8 mouse cellular contexts compared by ENCODE assay signal in the genomic region with DNA sequence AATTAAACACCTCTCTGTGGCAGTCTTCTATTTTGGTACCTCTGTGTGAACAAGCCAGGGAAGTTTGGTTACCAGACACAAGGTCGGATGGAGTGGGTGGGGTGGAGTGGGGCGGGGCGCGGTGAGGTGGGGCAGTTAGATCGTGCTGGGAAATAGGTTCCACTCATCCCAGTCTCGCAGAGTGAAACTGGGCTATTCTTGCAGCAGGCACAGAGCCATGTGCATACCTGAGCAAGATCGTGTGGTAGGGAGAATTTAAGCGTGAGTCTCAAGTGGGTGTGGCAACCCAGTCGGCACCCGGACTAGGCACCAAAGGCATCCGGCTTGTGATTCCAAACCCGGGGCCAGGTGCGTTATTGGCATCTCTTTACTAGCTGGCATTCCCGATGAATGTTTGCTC. TPM values are rescaled to one million over a fixed set of nuclear protein-coding genes. Genes with fewer than 3 reads are reported as not detected.
A peak's percentile ranks its signal among the peaks of the same experiment; 100 is the strongest.
DNase-seq lines count a peak whose midpoint lies in the region; ATAC-seq and TF ChIP-seq lines count a peak whose summit lies in the region.

No protein-coding gene starts in this region.

- peak overlapping the region; percentile 61 for H3K4me3 ChIP-seq in layer of hippocampus, adult 2 months
- peak overlapping the region; percentile 90 for H3K4me3 ChIP-seq in bone marrow macrophage, adult 2 months (ENCODE audit: insufficient read depth, low read length)
- peak overlapping the region; percentile 66 for H3K4me3 ChIP-seq in forebrain, embryonic 16.5 days (replicated peaks; ENCODE audit: low read length)
- peak overlapping the region; percentile 80 for H3K4me3 ChIP-seq in liver, embryonic 11.5 days (ENCODE audit: low read depth, low read length)
- peak overlapping the region; percentile 61 for H3K4me3 ChIP-seq in olfactory bulb, adult 2 months (ENCODE audit: insufficient read depth, low read depth, low read length)

- peak overlapping the region; percentile 64 for H3K9ac ChIP-seq in forebrain, embryonic 16.5 days (replicated peaks; ENCODE audit: low read depth, low read length)
- H3K9ac ChIP-seq in liver, embryonic 11.5 days (ENCODE audit: low read depth, low read length) = peak overlapping the region; percentile 86

- TF ChIP-seq POLR2A in bone marrow macrophage, adult 2 months (IDR thresholded peaks at IDR 0.05; ENCODE audit: borderline replicate concordance, low read depth, low read length) = no peak
- TF ChIP-seq POLR2A in olfactory bulb, adult 2 months (IDR thresholded peaks at IDR 0.05; ENCODE audit: insufficient read depth, low read depth, low read length) = no peak

- H3K9me3 ChIP-seq in forebrain, embryonic 16.5 days (ENCODE audit: control insufficient read depth, low read length) = no peaks in the 10 kb centered on the region
- no peaks in the 10 kb centered on the region for H3K9me3 ChIP-seq in liver, embryonic 11.5 days (ENCODE audit: control insufficient read depth, low read length)

- DNase-seq in layer of hippocampus, adult 2 months (ENCODE audit: low spot score in 2 of 2) = no peak
- DNase-seq in layer of hippocampus, adult 18-20 months (ENCODE audit: low spot score in 2 of 2) = no peak
- DNase-seq in liver, embryonic 11.5 days (ENCODE audit: low spot score) = peak; percentile 41
- no peak for DNase-seq in cerebellum, adult 18-20 months
- no peak for DNase-seq in right cerebral cortex, postnatal 36 days (ENCODE audit: low spot score in 2 of 2)

- no peaks in the 10 kb centered on the region for H3K4me1 ChIP-seq in bone marrow macrophage, adult 2 months (ENCODE audit: control insufficient read depth, insufficient read depth, low read length)
- H3K4me1 ChIP-seq in forebrain, embryonic 16.5 days (replicated peaks; ENCODE audit: control insufficient read depth, insufficient read depth, low read length) = peaks cover 12% of the 10 kb centered on the region
- no peaks in the 10 kb centered on the region; the same call in 1 of the 2 replicates for H3K4me1 ChIP-seq in liver, embryonic 11.5 days (replicated peaks; ENCODE audit: control insufficient read depth, insufficient read depth, low read length)
- H3K4me1 ChIP-seq in olfactory bulb, adult 2 months (ENCODE audit: control insufficient read depth, insufficient read depth, low read length) = peaks cover 13% of the 10 kb centered on the region

- ATAC-seq in forebrain, embryonic 16.5 days = peak; percentile 9
- peak; percentile 30 for ATAC-seq in liver, embryonic 11.5 days (replicated peaks; ENCODE audit: low FRiP score)

- WGBS in forebrain, embryonic 16.5 days = under 1% methylated on average over 14 of the region's 14 CpGs
- under 1% methylated on average over 14 of the region's 14 CpGs for WGBS in liver, embryonic 11.5 days
- WGBS in olfactory bulb, adult 2 months = 2% methylated on average over 14 of the region's 14 CpGs

- no peaks in the 10 kb centered on the region for H3K36me3 ChIP-seq in forebrain, embryonic 16.5 days (ENCODE audit: control insufficient read depth, insufficient read depth)
- no peaks in the 10 kb centered on the region for H3K36me3 ChIP-seq in liver, embryonic 11.5 days (ENCODE audit: control insufficient read depth, insufficient read depth, low read length)

- H3K27ac ChIP-seq in layer of hippocampus, adult 2 months = no peak overlapping the region
- no peak overlapping the region for H3K27ac ChIP-seq in bone marrow macrophage, adult 2 months (ENCODE audit: insufficient read depth, low read depth, low read length)
- H3K27ac ChIP-seq in forebrain, embryonic 16.5 days (ENCODE audit: low read length) = no peak overlapping the region
- H3K27ac ChIP-seq in liver, embryonic 11.5 days (ENCODE audit: low read depth, low read length) = peak overlapping the region; percentile 8; the same call in 1 of the 2 replicates
- H3K27ac ChIP-seq in olfactory bulb, adult 2 months (ENCODE audit: insufficient read depth, low read depth, low read length) = no peak overlapping the region

- TF ChIP-seq CTCF in layer of hippocampus, adult 2 months (conservative IDR thresholded peaks at IDR 0.05) = no peak
- TF ChIP-seq CTCF in bone marrow macrophage, adult 2 months (IDR thresholded peaks at IDR 0.05; ENCODE audit: low read depth, low read length) = no peak
- TF ChIP-seq CTCF in olfactory bulb, adult 2 months (IDR thresholded peaks at IDR 0.05; ENCODE audit: insufficient read depth, low read depth, low read length) = no peak

- H3K4me2 ChIP-seq in forebrain, embryonic 16.5 days (ENCODE audit: low read length) = peak overlapping the region; percentile 97
- H3K4me2 ChIP-seq in liver, embryonic 11.5 days = peak overlapping the region; percentile 99

- peaks cover 12% of the 10 kb centered on the region; the same call in 1 of the 2 replicates for H3K27me3 ChIP-seq in forebrain, embryonic 16.5 days (replicated peaks; ENCODE audit: control insufficient read depth, insufficient read depth, low read length)
- no peaks in the 10 kb centered on the region for H3K27me3 ChIP-seq in liver, embryonic 11.5 days (replicated peaks; ENCODE audit: control insufficient read depth, insufficient read depth, low read length)

RNA-seq across cellular contexts. Expression of a gene that starts 0.5 kb away (rescaled TPM):
- total RNA-seq in layer of hippocampus, adult 2 months (2021) = under 1 TPM; 0.28 to 0.54 TPM
- under 1 TPM; 0.17 to 0.20 TPM for total RNA-seq in layer of hippocampus, adult 18-20 months (2021)
- polyA plus RNA-seq in bone marrow macrophage, adult 2 months (2012; ENCODE audit: insufficient read depth, insufficient read length, missing spikeins) = 6.0 and 6.5 TPM in 2 replicates
- 0.99 and 1.4 TPM in 2 replicates for polyA plus RNA-seq in forebrain, embryonic 16.5 days (2015; fragmentation: Nextera tagmentation; extraction: Ambion mirVana)
- 8.2 and 8.8 TPM in 2 replicates for polyA plus RNA-seq in liver, embryonic 11.5 days (2014; fragmentation: Nextera tagmentation; extraction: Ambion mirVana)
- polyA plus RNA-seq in olfactory bulb, adult 2 months (2012; ENCODE audit: insufficient read depth, insufficient read length, low replicate concordance, missing spikeins) = not detected in 2 replicates

RNA-seq across cellular contexts. Expression of a gene that starts 28.1 kb away (rescaled TPM):
- total RNA-seq in layer of hippocampus, adult 2 months (2021) = not detected
- total RNA-seq in layer of hippocampus, adult 18-20 months (2021) = not detected
- polyA plus RNA-seq in bone marrow macrophage, adult 2 months (2012; ENCODE audit: insufficient read depth, insufficient read length, missing spikeins) = not detected in 2 replicates
- not detected in 2 replicates for polyA plus RNA-seq in forebrain, embryonic 16.5 days (2015; fragmentation: Nextera tagmentation; extraction: Ambion mirVana)
- 0.40 and 0.53 TPM in 2 replicates for polyA plus RNA-seq in liver, embryonic 11.5 days (2014; fragmentation: Nextera tagmentation; extraction: Ambion mirVana)
- not detected in 2 replicates for polyA plus RNA-seq in olfactory bulb, adult 2 months (2012; ENCODE audit: insufficient read depth, insufficient read length, low replicate concordance, missing spikeins)

RNA-seq across cellular contexts. Expression of a gene that starts 43.8 kb away (rescaled TPM):
- total RNA-seq in layer of hippocampus, adult 2 months (2021) = 10 to 100 TPM; 59.9 to 72.6 TPM
- total RNA-seq in layer of hippocampus, adult 18-20 months (2021) = 10 to 100 TPM; 50.5 to 65.4 TPM
- polyA plus RNA-seq in bone marrow macrophage, adult 2 months (2012; ENCODE audit: insufficient read depth, insufficient read length, missing spikeins) = 95.5 and 101 TPM in 2 replicates
- 125 and 134 TPM in 2 replicates for polyA plus RNA-seq in forebrain, embryonic 16.5 days (2015; fragmentation: Nextera tagmentation; extraction: Ambion mirVana)
- polyA plus RNA-seq in liver, embryonic 11.5 days (2014; fragmentation: Nextera tagmentation; extraction: Ambion mirVana) = 102 and 112 TPM in 2 replicates
- polyA plus RNA-seq in olfactory bulb, adult 2 months (2012; ENCODE audit: insufficient read depth, insufficient read length, low replicate concordance, missing spikeins) = not detected in 2 replicates
